Mouse (Mus musculus) layer of hippocampus, adult 6 months (tissue): ENCODE measurements around the gene Rbm47. TPM values are rescaled to one million over a fixed set of nuclear protein-coding genes. Genes with fewer than 3 reads are reported as not detected.

ENCODE experiments used
- long read RNA-seq, 2 experiments: library from polyadenylated mRNA; unstranded; transcript quantifications; one replicate each; pipeline ENCODE4 v2.0.0; 2019 to 2020
- microRNA-seq: library from miRNA; unstranded; fragments of <30 nt; microRNA quantifications from one replicate; pipeline ENCODE4 v1.2.0, GENCODE M21; 2020
- polyA plus RNA-seq: library from polyadenylated mRNA; unstranded; fragments of <200 nt; fragmentation: Nextera tagmentation; gene quantifications from 2 replicates; pipeline ENCODE4 v1.2.3, GENCODE M21; 2021

Rbm47 gene
- 0.80 and 5.1 TPM in 2 replicates for polyA plus RNA-seq
- long read RNA-seq, experiment 1, partial matches to known transcripts, result 1 of 2 reads
- long read RNA-seq, experiment 1, other reads (novel, unspliced or antisense), result 1 of 2 reads
- long read RNA-seq, experiment 2, partial matches to known transcripts, result 2 of 2 reads
- long read RNA-seq, experiment 2, other reads (novel, unspliced or antisense), result 0 of 2 reads

GRCm38 (mm10) chr5:66173018-66173417 is at the start of gene Rbm47:
Rbm47 (minus strand) TSS chr5:66173118.

GRCm38 (mm10) chr5:66004134-66004925 is 168.6 kb downstream of the Rbm47 start, which contains the start of gene 9130230L23Rik:
9130230L23Rik (minus strand) TSS chr5:66004285.

Small RNA genes lying within 50 kb of the gene (microRNA-seq; reads per million reads assigned to microRNA genes)
- not detected for gene Gm25952

Other genes starting within 250 kb of the Rbm47 start
- 0.20 TPM in 1 of 2 replicates, not detected in the other for gene Chrna9, start 238.2 kb downstream of the Rbm47 start, polyA plus RNA-seq
- not detected in 2 replicates for gene 9130230L23Rik, start 168.8 kb downstream of the Rbm47 start, polyA plus RNA-seq
- 0.77 and 0.92 TPM in 2 replicates for gene Nsun7, start 86.8 kb upstream of the Rbm47 start, polyA plus RNA-seq